Mouse (Mus musculus) E14TG2a.4 (cell line): ENCODE results near the gene Stn1.

Experiments used
- CTCF ChIP-seq: conservative IDR thresholded peaks from 2 replicates; pipeline ENCODE4 v1.5.1; 2014; ENCODE audit warnings: low read length
- NANOG ChIP-seq: IDR thresholded peaks from 2 replicates; pipeline ENCODE4 v1.6.1; 2014; ENCODE audit warnings: borderline replicate concordance, low read length, mixed read lengths
- POU5F1 ChIP-seq: IDR thresholded peaks from 2 replicates; pipeline ENCODE4 v1.6.1; 2014; ENCODE audit warnings: low read length, borderline replicate concordance

DNA sequence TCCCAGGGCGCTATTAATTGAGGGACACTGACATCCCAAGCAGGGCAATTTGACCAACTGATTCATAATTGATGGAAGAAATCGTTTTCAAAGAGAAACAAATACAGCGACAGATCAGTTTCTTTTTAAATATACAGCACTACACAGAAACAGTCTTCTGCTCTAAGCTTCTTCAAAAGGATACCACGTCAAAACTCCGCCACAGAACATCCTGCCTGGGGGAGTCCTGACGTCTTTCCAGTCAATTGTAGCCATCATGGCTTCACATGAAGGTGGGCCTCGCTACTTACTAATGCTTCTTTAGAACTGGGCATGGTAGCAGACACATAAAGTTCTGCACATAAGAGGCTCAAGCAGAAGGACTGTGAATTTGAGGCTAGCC, 26.0 kb downstream of the Stn1 start:
- TF ChIP-seq CTCF (no peak), POU5F1 (no peak), NANOG (no peak)
